Mouse (Mus musculus): ENCODE data around the gene 1110032A03Rik.
A peak's percentile ranks its signal among the peaks of the same experiment; 100 is the strongest.

1110032A03Rik gene

DNA sequence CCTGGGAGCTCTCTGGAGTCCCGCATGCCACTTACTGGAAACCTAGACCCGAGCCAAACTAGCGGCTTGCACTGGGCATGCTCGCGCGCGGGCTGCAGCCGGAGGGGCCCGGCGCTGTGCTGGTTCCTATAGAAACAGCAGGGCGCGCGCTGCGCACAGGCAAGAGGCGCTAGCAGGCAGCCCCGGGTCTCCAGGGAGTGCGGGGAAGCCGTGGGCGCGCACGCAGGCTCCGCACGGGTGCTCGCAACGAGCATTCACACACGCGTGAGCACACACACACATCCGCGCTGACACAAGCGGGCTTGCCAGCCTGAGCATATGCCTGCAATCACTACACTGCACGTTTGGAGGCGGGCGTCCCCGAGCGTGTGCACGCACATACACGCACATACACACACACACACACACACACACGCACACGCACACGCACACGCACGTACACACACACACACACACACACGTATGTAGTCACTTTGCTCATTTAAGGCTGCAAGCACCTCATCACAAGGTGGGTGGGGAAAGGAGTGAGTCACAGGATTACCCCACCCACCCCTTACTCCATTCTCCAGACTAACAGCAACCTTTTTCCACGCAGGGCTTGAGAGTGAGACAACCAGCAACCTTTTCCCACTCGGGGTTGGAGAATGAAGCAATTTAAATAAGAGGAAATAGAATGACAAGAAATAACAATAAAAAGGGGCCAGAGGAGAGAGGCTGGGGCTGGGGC lies 47.2 kb downstream of the 1110032A03Rik start:
- peak; percentile 28 for DNase-seq

GRCm38 (mm10) chr9:50727171-50727924 lies 48.0 kb downstream of the 1110032A03Rik start:
- DNase-seq: no peak

DNA sequence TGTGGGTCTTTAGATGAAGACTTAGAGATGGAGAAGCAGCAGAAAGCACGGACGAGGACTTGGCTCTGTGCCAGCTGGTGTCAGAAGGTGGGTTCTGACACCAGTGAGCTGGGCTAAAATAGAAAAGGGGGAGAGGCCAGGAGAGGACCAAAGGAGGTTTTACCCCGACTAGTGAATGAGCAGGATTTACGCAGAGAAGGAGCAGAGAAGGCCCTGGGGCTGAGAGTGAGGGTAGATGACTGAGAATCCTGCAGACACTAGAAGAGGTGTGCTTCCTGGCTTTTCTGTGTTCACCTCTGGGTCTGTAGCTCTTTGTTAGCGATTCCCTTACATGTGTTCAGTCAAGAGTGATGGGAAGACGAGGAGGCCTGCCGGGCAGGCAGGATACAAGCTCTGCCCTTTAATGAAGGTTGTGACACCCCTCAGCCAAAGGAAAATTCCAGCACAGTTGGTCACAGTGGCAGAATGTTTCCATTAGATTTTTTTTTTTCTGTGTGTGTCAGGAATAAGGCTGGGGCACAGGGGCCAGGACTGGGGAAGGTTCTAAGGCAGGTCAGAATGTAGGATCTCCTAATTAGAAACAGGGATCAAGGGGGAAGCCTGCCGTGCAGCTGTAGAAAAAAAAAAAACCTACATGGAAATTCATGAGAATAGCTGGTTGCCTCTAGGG lies 49.3 kb downstream of the 1110032A03Rik start:
- no peak for DNase-seq

DNA sequence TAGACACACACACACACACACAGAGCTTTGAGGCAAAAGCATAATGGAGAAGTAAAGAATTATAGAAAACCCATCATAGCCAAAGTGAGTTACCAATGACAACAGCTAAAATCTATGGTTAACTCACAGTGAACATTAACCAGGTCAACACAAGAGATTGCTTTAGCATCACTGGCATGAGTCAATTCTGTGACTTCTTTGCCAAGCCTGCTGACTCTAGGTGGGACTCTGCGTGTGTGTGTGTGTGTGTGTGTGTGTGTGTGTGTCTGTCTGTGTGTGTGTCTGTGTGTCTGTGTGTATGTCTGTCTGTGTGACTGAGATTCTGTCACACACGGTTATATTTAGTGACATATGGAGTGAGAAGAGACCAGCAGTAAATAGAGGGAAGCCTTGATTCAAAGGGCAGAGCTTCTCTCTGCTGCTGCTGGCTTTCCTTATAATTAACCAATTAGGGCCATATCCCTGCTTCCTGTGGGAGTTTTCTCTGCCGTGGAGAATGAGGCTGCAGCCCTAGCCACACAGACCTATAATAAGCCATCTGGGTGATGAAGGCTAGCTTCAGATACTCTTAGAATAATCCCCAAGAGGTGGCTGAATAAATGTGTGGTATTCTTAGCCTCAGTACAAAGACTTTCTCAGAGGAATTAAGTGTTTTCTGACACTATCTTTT lies 50.5 kb downstream of the 1110032A03Rik start:
- DNase-seq: no peak

GRCm38 (mm10) chr9:50724147-50724546 lies 51.2 kb downstream of the 1110032A03Rik start:
- DNase-seq: no peak

GRCm38 (mm10) chr9:50723406-50723805 lies 51.9 kb downstream of the 1110032A03Rik start:
- DNase-seq: no peak

DNA sequence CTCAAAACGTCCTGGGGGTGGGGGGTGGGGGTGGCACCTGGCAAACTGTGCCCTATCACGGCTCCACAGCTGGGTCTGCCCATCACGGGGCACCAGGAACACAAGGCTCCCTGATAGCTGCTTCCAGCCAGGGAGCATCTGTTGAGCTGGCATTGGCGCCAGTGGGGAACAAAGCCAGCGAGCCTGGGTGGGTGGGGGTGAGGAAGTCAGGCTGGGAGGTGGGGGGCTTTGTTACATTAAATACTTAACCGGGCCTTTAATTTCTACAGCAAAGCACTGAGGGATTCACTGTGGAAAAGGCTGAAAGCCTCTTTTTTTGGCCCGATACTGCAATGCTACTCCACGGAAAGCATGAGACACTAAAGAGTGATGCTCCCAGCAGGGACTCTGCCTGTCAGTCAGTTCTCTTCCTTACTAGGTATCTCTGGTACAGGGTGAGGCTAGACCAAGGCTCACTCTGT lies 52.8 kb downstream of the 1110032A03Rik start:
- no peak for DNase-seq

GRCm38 (mm10) chr9:50721061-50721460 lies 54.3 kb downstream of the 1110032A03Rik start:
- DNase-seq: no peak

DNA sequence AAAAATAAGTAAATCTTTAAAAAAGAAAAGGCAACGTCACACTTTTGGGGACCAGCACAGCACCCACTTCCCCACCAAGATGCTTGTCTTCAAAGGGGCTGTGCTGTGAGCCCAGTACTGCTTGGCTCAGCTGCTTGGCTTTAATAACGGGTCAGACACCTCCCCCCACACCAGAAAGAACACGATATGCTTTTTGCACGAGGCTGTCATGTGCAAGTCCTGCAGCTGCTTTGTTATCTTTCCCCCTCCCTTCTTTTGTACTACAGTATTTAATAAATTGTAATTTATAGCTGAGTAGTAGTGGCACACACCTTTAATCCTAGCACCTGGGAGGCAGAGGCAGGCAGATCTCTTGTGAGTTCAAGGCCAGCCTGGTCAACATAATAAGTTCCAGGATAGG lies 56.4 kb downstream of the 1110032A03Rik start:
- DNase-seq: no peak

- no peak for DNase-seq
Measured at GRCm38 (mm10) chr9:50714188-50714587, 61.1 kb downstream of the 1110032A03Rik start.
